Mouse (Mus musculus): Measurements from ENCODE around the gene Blcap.

Blcap gene

DNA sequence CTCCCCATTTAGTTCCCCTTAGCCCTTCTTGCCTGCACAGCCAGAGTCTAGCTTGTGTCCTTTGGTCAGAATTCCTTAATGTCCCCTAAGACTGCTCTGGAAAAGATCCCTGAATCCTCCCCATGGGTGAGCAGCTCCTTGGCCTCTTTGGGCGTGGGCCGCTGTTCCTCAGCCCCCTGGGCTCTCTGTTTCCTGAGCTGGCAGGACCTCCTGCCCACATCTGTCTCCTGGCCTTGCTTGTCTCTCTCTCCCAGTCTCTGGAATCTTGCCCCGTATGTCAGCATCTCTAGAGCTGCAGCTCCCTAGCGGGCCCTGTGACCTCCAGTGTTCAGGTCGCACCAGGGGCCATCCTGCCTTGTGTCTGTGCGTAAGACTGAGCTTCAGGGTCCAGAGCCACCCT lies 51.6 kb downstream of the Blcap start:
- no peak for DNase-seq (ENCODE audit: low spot score in 2 of 2)

DNA sequence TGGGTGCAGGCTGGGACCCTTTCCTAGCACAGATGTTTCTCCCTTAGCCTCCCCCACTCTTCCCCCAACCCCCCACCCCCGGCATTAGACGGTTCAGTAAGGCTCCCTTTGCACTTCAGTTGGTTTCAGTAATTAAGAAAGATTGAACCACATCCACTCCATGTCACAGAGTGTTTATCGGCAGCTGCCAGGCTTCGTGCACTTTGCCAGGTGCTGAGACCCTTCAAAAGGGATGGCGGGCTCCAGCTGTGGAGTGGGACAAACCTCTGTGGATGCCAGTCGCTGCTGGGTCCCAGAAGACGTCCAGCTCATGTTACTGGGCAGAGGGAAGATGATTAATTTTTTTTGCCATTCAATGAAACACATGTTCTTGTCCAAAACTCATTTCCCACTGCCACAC lies 52.6 kb downstream of the Blcap start:
- DNase-seq (ENCODE audit: low spot score in 2 of 2): no peak

DNA sequence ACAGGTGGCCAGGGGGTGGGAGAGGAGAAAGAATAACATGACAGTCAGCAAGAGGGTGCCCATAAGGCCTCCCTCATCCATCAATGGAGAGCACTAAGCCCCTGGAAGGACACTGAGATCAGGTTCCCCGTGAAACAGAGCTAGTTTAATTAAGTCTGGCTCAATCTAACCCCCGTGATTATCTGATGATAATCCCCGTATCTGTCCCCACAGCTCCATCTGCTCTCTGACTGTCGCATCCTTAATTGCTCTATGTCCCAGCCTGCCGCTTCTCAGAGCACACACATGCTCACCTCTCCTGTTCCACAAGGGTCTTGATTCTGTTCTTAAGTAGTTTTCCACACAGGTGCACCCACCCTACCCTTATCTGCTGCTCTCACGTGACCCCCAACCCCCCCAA lies 53.5 kb downstream of the Blcap start:
- no peak for DNase-seq (ENCODE audit: low spot score in 2 of 2)

DNA sequence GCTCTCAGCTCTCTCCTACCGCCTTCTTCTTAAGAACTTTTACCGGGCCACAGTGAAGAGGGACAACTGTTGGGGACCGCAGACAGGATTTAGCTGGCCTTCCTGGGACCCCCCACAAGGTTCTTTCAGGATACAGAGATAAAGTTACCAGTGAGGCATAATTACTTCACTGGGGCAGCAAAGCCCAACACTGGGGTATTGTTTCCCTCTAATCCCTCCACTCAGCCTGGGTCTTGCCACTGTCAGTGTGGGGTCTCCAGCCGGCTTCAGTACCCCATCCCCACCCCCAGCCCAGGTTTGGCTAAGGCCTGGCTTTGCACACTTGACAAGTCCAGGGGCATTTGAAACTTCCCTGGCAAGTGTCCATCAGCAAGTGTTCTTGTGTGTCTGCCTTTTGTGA lies 56.7 kb downstream of the Blcap start:
- no peak for DNase-seq (ENCODE audit: low spot score in 2 of 2)

DNA sequence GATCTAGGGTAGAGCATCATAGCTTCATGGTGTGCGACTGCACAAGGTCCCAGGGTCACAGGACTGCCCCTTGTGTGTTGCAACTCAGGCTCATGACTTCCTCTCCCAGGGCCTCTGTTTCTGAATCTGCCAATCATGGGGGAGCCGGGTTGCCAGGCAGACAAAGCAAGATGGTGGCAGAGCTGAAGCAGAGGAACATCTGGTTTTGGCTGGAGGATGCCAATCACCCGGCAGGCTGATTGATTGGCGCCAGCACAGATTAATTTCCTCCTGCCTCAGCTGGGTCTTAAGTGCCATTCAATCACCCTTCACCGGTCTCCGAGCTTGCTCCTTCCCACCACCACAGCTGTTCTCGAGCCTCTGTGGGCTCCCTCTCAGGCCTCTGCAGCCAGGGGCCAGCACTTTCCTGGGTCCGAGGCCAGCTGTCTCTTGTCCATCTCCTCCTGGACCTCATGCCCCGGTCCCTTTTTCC lies 57.3 kb downstream of the Blcap start:
- DNase-seq (ENCODE audit: low spot score in 2 of 2): no peak

DNA sequence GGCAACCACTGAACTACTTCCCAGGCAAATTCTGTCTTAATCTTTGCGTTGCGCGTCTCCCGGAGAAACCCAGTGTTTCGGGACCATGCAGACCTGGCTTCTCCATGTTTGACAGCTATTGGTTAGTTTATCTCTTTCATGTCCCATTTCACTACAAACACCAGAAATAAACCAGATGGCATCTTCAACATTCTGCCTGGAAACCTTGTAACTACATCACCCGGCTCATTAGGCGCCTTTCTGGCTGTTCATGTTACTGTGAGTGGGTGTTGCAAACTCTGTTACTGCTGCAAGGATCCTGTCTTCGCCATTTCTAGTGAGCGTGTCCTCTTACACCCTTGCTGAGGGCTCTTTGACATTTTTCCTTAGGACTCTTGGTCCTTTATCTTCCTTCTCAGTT lies 58.2 kb downstream of the Blcap start:
- DNase-seq (ENCODE audit: low spot score in 2 of 2): no peak

DNA sequence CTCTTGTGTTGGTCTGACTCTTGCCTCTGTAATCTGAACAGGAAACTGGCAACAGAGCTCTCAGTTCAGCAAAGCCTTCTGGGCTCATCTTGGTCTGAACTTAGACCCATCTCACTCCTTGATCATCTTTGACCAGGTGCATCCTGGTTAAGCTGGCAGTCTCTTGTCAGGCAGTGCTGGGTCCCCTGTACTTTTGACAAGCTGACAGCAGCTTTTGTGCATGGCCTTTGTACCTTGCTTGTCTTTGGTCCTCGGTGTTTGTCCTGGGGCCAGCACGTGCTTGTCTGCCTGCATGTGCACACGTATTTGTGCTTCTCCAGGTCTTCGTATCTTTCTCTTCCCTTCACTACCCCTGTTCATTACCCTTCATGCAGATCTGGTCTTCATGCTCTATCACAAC lies 61.0 kb downstream of the Blcap start:
- DNase-seq (ENCODE audit: low spot score in 2 of 2): no peak

DNA sequence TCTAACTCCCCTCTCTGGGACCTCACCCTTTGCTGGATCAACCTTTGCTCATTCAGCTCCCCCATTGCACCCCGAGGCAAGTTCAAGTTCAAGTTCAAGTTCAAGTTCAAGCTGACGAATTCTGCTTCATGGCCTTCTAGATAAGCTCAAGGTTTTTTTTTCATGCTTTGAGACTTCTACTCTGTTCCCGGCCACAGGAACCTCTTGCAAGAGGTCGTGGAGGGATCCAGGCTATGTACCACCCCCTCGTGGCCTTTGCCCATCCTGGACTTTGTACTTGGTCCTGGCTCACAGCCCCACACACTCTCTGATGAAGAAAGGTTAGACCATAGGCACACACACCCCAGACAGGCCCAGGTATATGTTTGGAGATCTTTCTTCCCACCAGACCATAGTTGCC lies 61.9 kb downstream of the Blcap start:
- DNase-seq (ENCODE audit: low spot score in 2 of 2): no peak

DNA sequence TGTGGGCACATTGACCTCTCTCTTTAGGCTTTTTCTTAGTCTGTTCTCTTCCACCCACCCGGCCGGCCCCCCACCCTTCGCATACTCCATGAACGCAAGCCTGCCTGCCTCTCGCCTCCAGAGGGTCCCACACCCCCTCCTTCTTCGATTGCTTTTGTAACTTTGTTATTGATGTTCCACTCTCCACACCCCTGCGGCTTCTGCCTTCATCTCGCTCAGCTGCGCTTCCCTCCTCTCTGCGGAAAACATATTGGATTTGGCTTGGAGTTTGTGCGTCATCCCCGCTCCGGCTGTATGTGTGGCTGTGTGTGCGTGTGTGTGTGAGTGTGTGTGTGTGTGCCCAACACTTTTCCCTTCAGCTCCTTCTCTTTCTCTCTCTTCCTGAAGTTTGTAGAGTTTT lies 64.3 kb downstream of the Blcap start:
- no peak for DNase-seq (ENCODE audit: low spot score in 2 of 2)
